Mouse (Mus musculus) forebrain, embryonic 11.5 days (tissue): ENCODE measurements around the gene Rnf149. TPM values are rescaled to one million over a fixed set of nuclear protein-coding genes. Genes with fewer than 3 reads are reported as not detected.

Experiments
- ATAC-seq: fragments of 200-750 bp; cut with Nextera tagmentation; replicated peaks from 2 replicates; pipeline ENCODE4 v1.8.0; 2017; ENCODE audit warnings: moderate TSS enrichment; ENCODE audit not compliant: low FRiP score
- DNase-seq: peaks from one replicate; pipeline ENCODE4 v3.0.0-alpha.2; 2017; ENCODE audit warnings: low spot score
- H3K27ac ChIP-seq: fragments of 300-500 bp; sonication (generic); 2 replicates; pipeline ENCODE4 v1.5.1; 2014; ENCODE audit warnings: low read depth, low read length
- H3K27me3 ChIP-seq: fragments of 300-500 bp; sonication (generic); 2 replicates; pipeline ENCODE4 v1.6.1; 2014; ENCODE audit warnings: mild to moderate bottlenecking, low read length, mixed read lengths; ENCODE audit not compliant: control insufficient read depth, insufficient read depth
- H3K36me3 ChIP-seq: fragments of 300-500 bp; sonication (generic); 2 replicates; pipeline ENCODE4 v1.6.1; 2014; ENCODE audit warnings: mild to moderate bottlenecking, low read length, moderate library complexity, mixed read lengths; ENCODE audit not compliant: control insufficient read depth, insufficient read depth
- H3K4me1 ChIP-seq: fragments of 300-500 bp; sonication (generic); replicated peaks from 2 replicates; pipeline ENCODE4 v1.6.1; 2014; ENCODE audit warnings: low read length, mixed read lengths; ENCODE audit not compliant: control insufficient read depth, insufficient read depth
- H3K4me2 ChIP-seq: fragments of 300-500 bp; sonication (generic); 2 replicates; pipeline ENCODE4 v1.6.1; 2014; ENCODE audit warnings: low read depth, mild to moderate bottlenecking, low read length, moderate library complexity, mixed read lengths; ENCODE audit not compliant: severe bottlenecking
- H3K4me3 ChIP-seq: fragments of 300-500 bp; sonication (generic); 2 replicates; pipeline ENCODE4 v1.5.1; 2014; ENCODE audit warnings: low read depth, low read length
- H3K9ac ChIP-seq: fragments of 300-500 bp; sonication (generic); 2 replicates; pipeline ENCODE4 v1.6.1; 2014; ENCODE audit warnings: low read length
- H3K9me3 ChIP-seq: fragments of 300-500 bp; sonication (generic); 2 replicates; pipeline ENCODE4 v1.6.1; 2016; ENCODE audit warnings: low read length, mixed read lengths; ENCODE audit not compliant: control insufficient read depth
- WGBS: fragments of 180-500 bp; shearing (Covaris S2); extraction: QIAGEN DNeasy Blood & Tissue Kit; methylation state at CpG from one replicate; pipeline ENCODE4 v1.1.7; 2014; 5-methylcytosine and 5-hydroxymethylcytosine counted together
- polyA plus RNA-seq: library from polyadenylated mRNA; unstranded; fragments of >200 nt; fragmentation: Nextera tagmentation; extraction: Ambion mirVana; gene quantifications from 2 replicates; pipeline ENCODE4 v1.2.1, GENCODE M21; 2014

Rnf149 gene
- polyA plus RNA-seq, 1 experiment from 2014 or later, result 26.6 TPM

DNA sequence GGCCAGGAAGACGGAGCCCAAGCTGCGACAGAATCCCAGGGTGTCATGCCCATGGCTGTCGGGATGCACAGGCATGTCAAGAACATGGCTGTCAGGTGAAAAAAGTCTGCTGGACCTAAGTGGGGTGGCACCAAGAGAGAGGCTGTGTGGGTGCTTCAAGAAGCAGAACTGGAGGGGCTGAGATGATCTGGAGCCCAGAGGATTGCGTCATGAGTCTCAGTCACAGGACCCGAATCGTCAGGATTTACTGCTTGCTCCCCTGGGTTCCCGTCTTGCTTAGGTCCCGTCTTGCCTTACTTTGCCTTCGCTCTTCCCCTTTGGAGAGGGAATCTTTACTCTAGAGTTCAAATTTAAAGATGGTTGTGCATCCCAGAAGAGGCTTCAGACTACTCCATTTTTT, 6.0 kb upstream of the Rnf149 start:
- no peak overlapping the region for H3K4me2 ChIP-seq
- H3K4me1 ChIP-seq, result no peaks in the 10 kb centered on the region
- ATAC-seq (no peak), DNase-seq (no peak)
- H3K9me3 ChIP-seq, result no peaks in the 10 kb centered on the region
- H3K9ac ChIP-seq, result no peak overlapping the region
- H3K27ac ChIP-seq, result no peak overlapping the region
- WGBS, result 91% methylated on average over 9 of the region's 9 CpGs
- no peaks in the 10 kb centered on the region for H3K27me3 ChIP-seq
- H3K36me3 ChIP-seq, result no peaks in the 10 kb centered on the region
- H3K4me3 ChIP-seq, result no peak overlapping the region

- ATAC-seq, result no peak
- Histone ChIP-seq H3K9me3 (no peaks in the 10 kb centered on the region), H3K36me3 (no peaks in the 10 kb centered on the region), H3K27ac (no peak overlapping the region), H3K4me2 (no peak overlapping the region), H3K27me3 (no peaks in the 10 kb centered on the region), H3K9ac (no peak overlapping the region), H3K4me1 (peaks cover 5% of the 10 kb centered on the region; the same call in 1 of the 2 replicates), H3K4me3 (no peak overlapping the region)
- no peak for DNase-seq
- 76% methylated on average over 2 of the region's 3 CpGs for WGBS
Measured at GRCm38 (mm10) chr1:39581215-39581614, 4.0 kb upstream of the Rnf149 start.

DNA sequence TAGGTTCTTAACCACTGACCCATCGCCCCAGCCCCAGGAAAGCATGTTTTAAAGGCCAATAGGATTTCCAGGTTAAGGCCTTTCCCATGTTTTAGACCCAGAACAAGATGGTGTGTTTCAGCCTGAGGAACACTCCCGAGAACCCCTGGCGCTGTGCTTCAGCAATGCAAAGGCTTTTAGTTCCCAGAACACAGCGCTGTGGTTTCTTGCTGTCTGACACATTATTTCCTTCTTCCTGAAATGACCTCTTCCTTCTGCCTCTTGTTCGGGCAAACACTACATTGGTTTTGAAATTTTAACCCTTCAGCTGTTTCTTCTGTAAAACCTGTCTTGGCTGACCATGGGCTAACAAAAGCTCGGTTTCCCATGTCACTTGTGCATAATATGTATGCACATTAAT, 1.9 kb upstream of the Rnf149 start:
- 88% methylated on average over 6 of the region's 6 CpGs for WGBS
- no peak overlapping the region for H3K9ac ChIP-seq
- H3K4me3 ChIP-seq, result no peak overlapping the region
- DNase-seq, result no peak
- H3K36me3 ChIP-seq, result no peaks in the 10 kb centered on the region
- no peaks in the 10 kb centered on the region for H3K9me3 ChIP-seq
- no peak overlapping the region for H3K27ac ChIP-seq
- no peak overlapping the region for H3K4me2 ChIP-seq
- no peak for ATAC-seq
- peaks cover 9% of the 10 kb centered on the region; the same call in 1 of the 2 replicates for H3K4me1 ChIP-seq
- H3K27me3 ChIP-seq, result no peaks in the 10 kb centered on the region

GRCm38 (mm10) chr1:39578446-39578845, 1.2 kb upstream of the Rnf149 start:
- no peaks in the 10 kb centered on the region for H3K9me3 ChIP-seq
- no peak overlapping the region for H3K9ac ChIP-seq
- no peak overlapping the region for H3K4me3 ChIP-seq
- no peaks in the 10 kb centered on the region for H3K36me3 ChIP-seq
- peaks cover 9% of the 10 kb centered on the region; the same call in 1 of the 2 replicates for H3K4me1 ChIP-seq
- no peaks in the 10 kb centered on the region for H3K27me3 ChIP-seq
- H3K27ac ChIP-seq, result no peak overlapping the region
- ATAC-seq (no peak), DNase-seq (no peak)
- 88% methylated on average over 5 of the region's 5 CpGs for WGBS
- no peak overlapping the region for H3K4me2 ChIP-seq

- H3K27ac ChIP-seq, result peak overlapping the region; percentile 96
- ATAC-seq, result peak; percentile 75
Measured at GRCm38 (mm10) chr1:39576431-39577243, 568 bp downstream of the Rnf149 start.

GRCm38 (mm10) chr1:39575778-39576375, 1.3 kb downstream of the Rnf149 start:
- peaks cover 9% of the 10 kb centered on the region; the same call in 1 of the 2 replicates for H3K4me1 ChIP-seq
- no peaks in the 10 kb centered on the region for H3K36me3 ChIP-seq
- peak overlapping the region; percentile 96; the same call in 1 of the 2 replicates for H3K27ac ChIP-seq
- H3K4me3 ChIP-seq, result peak overlapping the region; percentile 75
- H3K9me3 ChIP-seq, result no peaks in the 10 kb centered on the region
- ATAC-seq (no peak), DNase-seq (no peak)
- H3K9ac ChIP-seq, result peak overlapping the region; percentile 92
- WGBS, result 20% methylated on average over 8 of the region's 8 CpGs
- H3K27me3 ChIP-seq, result no peaks in the 10 kb centered on the region
- peak overlapping the region; percentile 81 for H3K4me2 ChIP-seq

More at GRCm38 (mm10) chr1:39576431-39577243, 568 bp downstream of the Rnf149 start:
- H3K9ac ChIP-seq, result peak overlapping the region; percentile 92
- H3K4me1 ChIP-seq, result peaks cover 9% of the 10 kb centered on the region; the same call in 1 of the 2 replicates
- WGBS, result under 1% methylated on average over 88 of the region's 88 CpGs
- H3K27me3 ChIP-seq, result no peaks in the 10 kb centered on the region
- no peaks in the 10 kb centered on the region for H3K36me3 ChIP-seq
- H3K4me3 ChIP-seq, result peak overlapping the region; percentile 75
- DNase-seq, result peak; percentile 82
- H3K4me2 ChIP-seq, result peak overlapping the region; percentile 81
- H3K9me3 ChIP-seq, result no peaks in the 10 kb centered on the region

DNA sequence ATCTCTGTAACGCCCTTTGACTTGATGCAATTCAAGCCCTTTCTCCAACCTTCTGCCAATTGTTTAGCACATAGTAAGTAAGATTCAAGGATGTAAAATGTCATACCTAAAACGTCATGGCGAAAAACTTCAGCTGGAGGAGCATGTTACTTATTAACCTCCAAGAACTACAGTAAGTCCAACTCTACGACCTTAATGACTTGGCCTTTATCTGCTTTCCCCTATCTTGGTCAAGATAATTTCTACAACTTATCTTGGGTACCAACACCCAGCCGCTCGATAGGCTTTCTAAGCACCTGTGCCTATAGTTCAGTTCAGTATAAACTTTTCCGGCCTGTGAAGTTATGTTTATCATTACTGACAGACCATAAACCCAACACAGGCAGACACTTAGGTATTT, 3.3 kb downstream of the Rnf149 start:
- Histone ChIP-seq H3K4me3 (no peak overlapping the region), H3K4me2 (no peak overlapping the region), H3K9me3 (no peaks in the 10 kb centered on the region), H3K4me1 (peaks cover 9% of the 10 kb centered on the region; the same call in 1 of the 2 replicates), H3K9ac (no peak overlapping the region), H3K27me3 (no peaks in the 10 kb centered on the region), H3K27ac (no peak overlapping the region), H3K36me3 (no peaks in the 10 kb centered on the region)
- WGBS, result 90% methylated on average over 7 of the region's 7 CpGs
- DNase-seq (no peak), ATAC-seq (no peak)

GRCm38 (mm10) chr1:39571653-39572052, 5.6 kb downstream of the Rnf149 start:
- no peak for ATAC-seq
- Histone ChIP-seq H3K4me3 (no peak overlapping the region), H3K9me3 (no peaks in the 10 kb centered on the region), H3K4me2 (no peak overlapping the region), H3K27ac (no peak overlapping the region), H3K9ac (no peak overlapping the region), H3K36me3 (no peaks in the 10 kb centered on the region), H3K4me1 (peaks cover 4% of the 10 kb centered on the region; the same call in 1 of the 2 replicates), H3K27me3 (no peaks in the 10 kb centered on the region)
- WGBS, result 78% methylated on average over 6 of the region's 6 CpGs
- no peak for DNase-seq
